Mouse (Mus musculus) midbrain, embryonic 15.5 days (tissue): ENCODE measurements around the gene Tyk2. TPM values are rescaled to one million over a fixed set of nuclear protein-coding genes. Genes with fewer than 3 reads are reported as not detected.

Source experiments
- ATAC-seq: fragments of 200-750 bp; cut with Nextera tagmentation; replicated peaks from 2 replicates; pipeline ENCODE4 v1.8.0; 2017; ENCODE audit warnings: moderate TSS enrichment
- H3K27ac ChIP-seq: fragments of 300-500 bp; sonication (generic); 2 replicates; pipeline ENCODE4 v1.5.1; 2015; ENCODE audit warnings: mild to moderate bottlenecking, inconsistent platforms
- H3K27me3 ChIP-seq: fragments of 300-500 bp; sonication (generic); replicated peaks from 2 replicates; pipeline ENCODE4 v1.6.1; 2015; ENCODE audit warnings: inconsistent platforms
- H3K36me3 ChIP-seq: fragments of 300-500 bp; sonication (generic); replicated peaks from 2 replicates; pipeline ENCODE4 v1.6.1; 2015; ENCODE audit warnings: inconsistent platforms
- H3K4me1 ChIP-seq: fragments of 300-500 bp; sonication (generic); 2 replicates; pipeline ENCODE4 v1.6.1; 2015; ENCODE audit warnings: inconsistent platforms
- H3K4me2 ChIP-seq: fragments of 300-500 bp; sonication (generic); 2 replicates; pipeline ENCODE4 v1.6.1; 2015; ENCODE audit warnings: inconsistent platforms, mild to moderate bottlenecking, moderate library complexity
- H3K4me3 ChIP-seq: fragments of 300-500 bp; sonication (generic); 2 replicates; pipeline ENCODE4 v1.5.1; 2015; ENCODE audit warnings: mild to moderate bottlenecking, inconsistent platforms
- H3K9ac ChIP-seq: fragments of 300-500 bp; sonication (generic); 2 replicates; pipeline ENCODE4 v1.6.1; 2015; ENCODE audit warnings: mild to moderate bottlenecking, inconsistent platforms
- H3K9me3 ChIP-seq: fragments of 300-500 bp; sonication (generic); 2 replicates; pipeline ENCODE4 v1.6.1; 2016; ENCODE audit warnings: inconsistent platforms
- WGBS: fragments of 180-500 bp; shearing (Covaris S2); methylation state at CpG from one replicate; pipeline ENCODE4 v1.1.7; 2015; ENCODE audit warnings: mixed read lengths; 5-methylcytosine and 5-hydroxymethylcytosine counted together
- polyA plus RNA-seq: library from polyadenylated mRNA; unstranded; fragments of >200 nt; fragmentation: Nextera tagmentation; extraction: Ambion mirVana; gene quantifications from 2 replicates; pipeline ENCODE4 v1.2.1, GENCODE M21; 2015

Gene Tyk2
- polyA plus RNA-seq, 1 experiment from 2014 or later, result 12.5 TPM

- Histone ChIP-seq H3K36me3 (peaks cover 27% of the 10 kb centered on the region), H3K4me1 (peaks cover 33% of the 10 kb centered on the region), H3K4me3 (no peak overlapping the region), H3K27ac (no peak overlapping the region), H3K9me3 (no peaks in the 10 kb centered on the region), H3K9ac (no peak overlapping the region), H3K27me3 (no peaks in the 10 kb centered on the region), H3K4me2 (no peak overlapping the region)
- 97% methylated on average over 4 of the region's 4 CpGs for WGBS
- no peak for ATAC-seq
Measured at GRCm38 (mm10) chr9:21145431-21145830, 14.4 kb upstream of the Tyk2 start.

GRCm38 (mm10) chr9:21144361-21144760 lies 13.3 kb upstream of the Tyk2 start:
- H3K27ac ChIP-seq, result no peak overlapping the region
- ATAC-seq, result no peak

GRCm38 (mm10) chr9:21141922-21142321 lies 10.9 kb upstream of the Tyk2 start:
- Histone ChIP-seq H3K9me3 (no peaks in the 10 kb centered on the region), H3K36me3 (peaks cover 44% of the 10 kb centered on the region), H3K4me2 (no peak overlapping the region), H3K27ac (no peak overlapping the region), H3K27me3 (no peaks in the 10 kb centered on the region), H3K9ac (no peak overlapping the region), H3K4me3 (no peak overlapping the region), H3K4me1 (peaks cover 6% of the 10 kb centered on the region)
- WGBS, result 97% methylated on average over 14 of the region's 14 CpGs
- ATAC-seq, result no peak

More at GRCm38 (mm10) chr9:21144361-21144760, 13.3 kb upstream of the Tyk2 start:
- Histone ChIP-seq H3K9ac (no peak overlapping the region), H3K9me3 (no peaks in the 10 kb centered on the region), H3K4me1 (peaks cover 30% of the 10 kb centered on the region), H3K4me3 (no peak overlapping the region), H3K36me3 (peaks cover 37% of the 10 kb centered on the region), H3K4me2 (no peak overlapping the region), H3K27me3 (no peaks in the 10 kb centered on the region)
- 97% methylated on average over 3 of the region's 3 CpGs for WGBS

GRCm38 (mm10) chr9:21138386-21138785 lies 7.3 kb upstream of the Tyk2 start:
- H3K9ac ChIP-seq, result no peak overlapping the region
- WGBS, result 91% methylated on average over 4 of the region's 4 CpGs
- no peaks in the 10 kb centered on the region for H3K27me3 ChIP-seq
- peaks cover 38% of the 10 kb centered on the region for H3K36me3 ChIP-seq
- no peak overlapping the region for H3K4me2 ChIP-seq
- H3K9me3 ChIP-seq, result no peaks in the 10 kb centered on the region
- H3K4me1 ChIP-seq, result no peaks in the 10 kb centered on the region
- no peak overlapping the region for H3K4me3 ChIP-seq
- H3K27ac ChIP-seq, result no peak overlapping the region
- no peak for ATAC-seq

GRCm38 (mm10) chr9:21137229-21137628 lies 6.2 kb upstream of the Tyk2 start:
- peak; percentile 29; the same call in 1 of the 2 replicates for ATAC-seq
- H3K27me3 ChIP-seq, result no peaks in the 10 kb centered on the region
- no peak overlapping the region for H3K27ac ChIP-seq
- no peak overlapping the region for H3K9ac ChIP-seq
- no peak overlapping the region for H3K4me2 ChIP-seq
- peaks cover 35% of the 10 kb centered on the region for H3K36me3 ChIP-seq
- H3K4me3 ChIP-seq, result no peak overlapping the region
- WGBS, result 49% methylated on average over 3 of the region's 3 CpGs
- no peaks in the 10 kb centered on the region for H3K4me1 ChIP-seq
- no peaks in the 10 kb centered on the region for H3K9me3 ChIP-seq

- Histone ChIP-seq H3K4me2 (no peak overlapping the region), H3K9me3 (no peaks in the 10 kb centered on the region), H3K27ac (no peak overlapping the region), H3K4me3 (no peak overlapping the region), H3K27me3 (no peaks in the 10 kb centered on the region), H3K36me3 (peaks cover 27% of the 10 kb centered on the region), H3K9ac (no peak overlapping the region), H3K4me1 (no peaks in the 10 kb centered on the region)
- no peak for ATAC-seq
- WGBS, result 86% methylated on average over 6 of the region's 6 CpGs
Measured at GRCm38 (mm10) chr9:21136401-21136800, 5.4 kb upstream of the Tyk2 start.

- ATAC-seq, result no peak
- Histone ChIP-seq H3K4me1 (no peaks in the 10 kb centered on the region), H3K9me3 (no peaks in the 10 kb centered on the region), H3K4me3 (no peak overlapping the region), H3K27me3 (no peaks in the 10 kb centered on the region), H3K36me3 (peaks cover 23% of the 10 kb centered on the region), H3K4me2 (no peak overlapping the region), H3K27ac (no peak overlapping the region), H3K9ac (no peak overlapping the region)
- WGBS, result 81% methylated on average over 1 of the region's 1 CpGs
Measured at GRCm38 (mm10) chr9:21135941-21136381, 4.9 kb upstream of the Tyk2 start.

GRCm38 (mm10) chr9:21135329-21135890 lies 4.4 kb upstream of the Tyk2 start:
- H3K9me3 ChIP-seq, result no peaks in the 10 kb centered on the region
- peaks cover 3% of the 10 kb centered on the region for H3K4me1 ChIP-seq
- no peak overlapping the region for H3K4me2 ChIP-seq
- no peak overlapping the region for H3K4me3 ChIP-seq
- no peaks in the 10 kb centered on the region for H3K27me3 ChIP-seq
- no peak overlapping the region for H3K9ac ChIP-seq
- no peak overlapping the region for H3K27ac ChIP-seq
- peaks cover 17% of the 10 kb centered on the region for H3K36me3 ChIP-seq
- ATAC-seq, result no peak
- WGBS, result 74% methylated on average over 4 of the region's 4 CpGs

- 74% methylated on average over 9 of the region's 9 CpGs for WGBS
- no peak overlapping the region for H3K9ac ChIP-seq
Measured at GRCm38 (mm10) chr9:21134595-21135328, 3.7 kb upstream of the Tyk2 start.

GRCm38 (mm10) chr9:21133064-21133707 lies 2.1 kb upstream of the Tyk2 start:
- H3K27ac ChIP-seq, result no peak overlapping the region
- no peak for ATAC-seq
- H3K27me3 ChIP-seq, result no peaks in the 10 kb centered on the region
- no peak overlapping the region for H3K4me3 ChIP-seq
- no peaks in the 10 kb centered on the region for H3K36me3 ChIP-seq
- WGBS, result 84% methylated on average over 9 of the region's 9 CpGs
- H3K4me2 ChIP-seq, result no peak overlapping the region
- peaks cover 6% of the 10 kb centered on the region for H3K4me1 ChIP-seq
- no peak overlapping the region for H3K9ac ChIP-seq
- H3K9me3 ChIP-seq, result no peaks in the 10 kb centered on the region

More at GRCm38 (mm10) chr9:21134595-21135328, 3.7 kb upstream of the Tyk2 start:
- no peak overlapping the region for H3K27ac ChIP-seq
- no peak overlapping the region for H3K4me2 ChIP-seq
- H3K4me3 ChIP-seq, result no peak overlapping the region
- H3K36me3 ChIP-seq, result peaks cover 11% of the 10 kb centered on the region; the same call in 1 of the 2 replicates
- H3K9me3 ChIP-seq, result no peaks in the 10 kb centered on the region
- H3K27me3 ChIP-seq, result no peaks in the 10 kb centered on the region
- no peak for ATAC-seq
- peaks cover 6% of the 10 kb centered on the region for H3K4me1 ChIP-seq

GRCm38 (mm10) chr9:21132102-21132775 lies 1.2 kb upstream of the Tyk2 start:
- no peak overlapping the region for H3K27ac ChIP-seq
- H3K36me3 ChIP-seq, result no peaks in the 10 kb centered on the region
- no peak overlapping the region for H3K4me2 ChIP-seq
- no peak for ATAC-seq
- H3K4me1 ChIP-seq, result peaks cover 6% of the 10 kb centered on the region
- WGBS, result 84% methylated on average over 12 of the region's 12 CpGs
- H3K4me3 ChIP-seq, result no peak overlapping the region
- no peaks in the 10 kb centered on the region for H3K9me3 ChIP-seq
- H3K9ac ChIP-seq, result no peak overlapping the region
- H3K27me3 ChIP-seq, result no peaks in the 10 kb centered on the region

GRCm38 (mm10) chr9:21126259-21126627 lies 4.8 kb downstream of the Tyk2 start:
- 83% methylated on average over 2 of the region's 2 CpGs for WGBS
- Histone ChIP-seq H3K27ac (no peak overlapping the region), H3K4me1 (peaks cover 6% of the 10 kb centered on the region), H3K36me3 (peaks cover 24% of the 10 kb centered on the region), H3K27me3 (no peaks in the 10 kb centered on the region), H3K4me2 (no peak overlapping the region), H3K9me3 (no peaks in the 10 kb centered on the region), H3K4me3 (no peak overlapping the region), H3K9ac (no peak overlapping the region)
- no peak for ATAC-seq
